Mouse (Mus musculus) inflammation-experienced regulatory T-cells, adult 6 months (primary cell): ENCODE data around the gene Spem2. TPM values are rescaled to one million over a fixed set of nuclear protein-coding genes. Genes with fewer than 3 reads are reported as not detected.
A peak's percentile ranks its signal among the peaks of the same experiment; 100 is the strongest.
"Not testable (repeated sequence)": the region's sequence is repeated elsewhere in the genome, so short reads cannot be mapped to it uniquely, and the experiment has no call there.

Source experiments
- ATAC-seq: one replicate; pipeline ENCODE4 v1.8.0; 2017
- polyA plus RNA-seq, 3 experiments: library from polyadenylated mRNA; unstranded; fragments of 100-300 nt; shearing (Covaris generic); gene quantifications; one replicate each; pipeline ENCODE4 v1.2.1; 2017

The Spem2 gene
- polyA plus RNA-seq = not detected

DNA sequence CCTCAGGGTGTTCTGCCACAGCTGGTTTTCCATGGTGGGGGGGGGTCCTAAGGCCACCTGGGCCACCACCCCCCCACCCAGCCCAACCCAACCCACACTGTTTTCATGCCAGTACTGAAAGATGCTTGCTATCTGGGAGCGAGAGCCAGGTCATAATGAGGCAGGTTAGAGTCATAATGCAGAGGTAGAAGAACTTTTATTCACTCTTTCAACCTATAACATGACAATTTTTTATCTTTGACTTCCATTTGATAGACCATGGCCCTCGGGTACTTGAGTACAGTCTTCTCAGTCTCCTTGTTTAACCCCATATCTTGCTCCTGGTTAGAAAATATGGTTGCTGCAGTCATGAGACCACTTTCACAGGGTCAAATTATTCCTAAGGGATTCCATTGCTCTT, at the start of gene Spem2:
TSS of gene Spem2 (minus strand) at position 101 of the 400 bp plus-strand sequence.
- no peak for ATAC-seq

- ATAC-seq = no peak
Measured at GRCm38 (mm10) chr11:69867335-69867734, 49.1 kb upstream of the Spem2 start.

- ATAC-seq = no peak
Measured at GRCm38 (mm10) chr11:69865561-69865960, 47.3 kb upstream of the Spem2 start.

DNA sequence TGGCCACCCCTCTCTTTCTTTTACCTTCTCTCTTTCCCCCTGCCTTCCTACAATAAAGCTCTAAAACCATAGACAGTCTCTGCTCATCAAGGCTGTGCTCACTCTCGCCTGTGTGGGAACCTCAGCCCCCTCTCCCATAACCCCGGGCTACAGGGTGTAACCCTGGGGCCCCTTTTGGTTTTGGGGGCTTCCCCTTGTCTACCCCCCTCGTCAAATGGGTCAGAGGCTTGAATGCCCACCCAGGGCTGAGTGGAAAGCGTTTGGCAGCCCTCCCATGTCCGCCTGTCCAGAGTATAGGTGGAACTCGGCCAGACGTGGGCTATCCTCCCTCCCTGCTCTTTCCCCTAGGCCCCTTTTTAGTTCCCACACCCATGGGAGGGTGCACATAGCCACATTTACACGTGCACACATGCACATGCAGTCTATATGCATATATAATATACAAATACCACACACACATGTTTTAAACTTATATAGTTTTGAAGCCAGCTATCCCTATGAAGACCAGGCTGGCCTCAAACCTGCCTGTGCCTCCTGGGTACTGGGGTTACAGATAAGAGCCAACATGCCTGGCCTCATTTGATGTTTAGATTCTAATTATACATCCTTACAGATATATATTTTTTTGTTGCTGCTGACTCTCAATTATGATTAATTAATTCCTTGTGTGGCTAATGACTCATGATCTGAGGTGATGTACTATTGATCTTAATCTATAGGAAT, 46.0 kb upstream of the Spem2 start:
- no peak for ATAC-seq

DNA sequence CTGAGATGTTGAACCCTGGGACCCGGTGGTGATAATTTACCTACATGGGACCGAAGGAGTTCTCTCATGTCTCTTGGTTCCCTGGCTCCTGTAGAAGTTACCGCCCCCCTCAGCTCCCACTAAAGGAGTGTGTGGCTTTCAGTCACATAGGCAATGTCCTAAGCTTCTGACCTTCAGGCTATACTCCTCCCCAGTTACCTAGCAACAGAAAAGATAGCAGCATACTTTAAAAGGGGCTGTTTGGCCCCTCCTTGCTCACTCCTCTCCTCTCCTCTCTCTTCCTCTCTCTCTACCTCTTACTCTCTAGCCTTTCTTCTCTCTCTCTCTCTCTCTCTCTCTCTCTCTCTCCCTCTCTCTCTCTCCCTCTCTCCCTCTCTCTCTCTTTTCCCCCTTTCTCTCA, 45.5 kb upstream of the Spem2 start:
- ATAC-seq = not testable (repeated sequence)

GRCm38 (mm10) chr11:69858113-69858998, 40.1 kb upstream of the Spem2 start, which contains the start of gene Tnk1:
Gene Tnk1 (minus strand): TSS chr11:69858730.
- no peak for ATAC-seq

DNA sequence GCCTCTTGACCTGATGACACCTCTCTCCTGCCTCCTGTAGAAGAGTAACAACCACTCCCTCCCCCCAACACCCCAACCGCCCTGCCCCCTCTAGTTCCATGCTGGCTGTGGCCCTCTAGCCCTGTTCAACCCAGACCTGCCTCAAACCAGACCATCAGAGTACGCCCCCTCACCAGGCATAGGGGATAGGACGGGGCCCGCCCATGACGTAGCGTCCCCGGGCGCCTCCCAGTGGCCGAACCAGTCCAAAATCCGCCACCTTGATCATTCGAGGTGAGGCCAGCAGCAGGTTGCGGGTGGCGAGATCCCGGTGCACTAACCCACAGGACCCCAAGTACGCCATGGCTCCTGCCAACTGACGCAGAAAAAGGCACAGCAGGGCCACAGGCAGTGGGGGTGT, 37.1 kb upstream of the Spem2 start:
- no peak for ATAC-seq

- no peak for ATAC-seq
Measured at GRCm38 (mm10) chr11:69854680-69855079, 36.4 kb upstream of the Spem2 start.

- ATAC-seq = no peak
Measured at GRCm38 (mm10) chr11:69853994-69854393, 35.7 kb upstream of the Spem2 start.

DNA sequence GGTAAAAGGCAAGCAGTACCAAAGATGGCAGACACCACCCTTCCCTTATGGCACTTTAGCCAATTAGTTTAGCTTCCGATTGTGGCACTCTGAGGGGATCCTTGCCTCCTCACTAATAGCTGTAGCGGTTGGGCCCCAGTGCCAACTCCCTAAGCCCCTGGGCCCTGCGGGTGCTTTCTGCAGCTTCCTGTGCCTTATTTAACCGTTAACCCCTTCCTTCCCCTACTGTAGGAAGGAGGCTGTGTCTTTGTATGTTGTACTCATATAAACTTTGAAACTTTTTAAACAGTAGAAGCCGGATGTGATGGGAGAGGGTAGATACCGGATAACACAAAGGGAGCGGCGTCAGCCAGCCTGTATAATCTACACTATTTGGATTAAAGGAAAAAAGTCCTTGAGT, 32.5 kb upstream of the Spem2 start:
- ATAC-seq = no peak

DNA sequence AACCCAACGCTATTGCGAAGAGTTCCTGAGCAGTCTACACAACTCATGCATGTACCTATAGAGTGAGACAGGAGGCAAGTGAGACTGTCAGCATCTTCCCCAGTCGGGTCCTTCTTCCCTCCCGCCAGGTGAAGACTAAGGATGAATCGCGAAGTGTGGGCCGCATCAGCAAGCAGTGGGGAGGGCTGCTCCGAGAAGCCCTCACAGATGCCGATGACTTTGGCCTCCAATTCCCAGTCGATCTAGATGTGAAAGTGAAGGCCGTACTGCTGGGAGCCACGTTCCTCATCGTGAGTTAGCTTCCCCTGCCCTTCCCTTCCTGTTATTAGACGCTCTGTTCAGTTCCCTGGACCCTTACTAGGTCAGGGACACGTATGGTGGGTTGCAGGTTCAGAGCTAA, 31.6 kb upstream of the Spem2 start:
- no peak for ATAC-seq

DNA sequence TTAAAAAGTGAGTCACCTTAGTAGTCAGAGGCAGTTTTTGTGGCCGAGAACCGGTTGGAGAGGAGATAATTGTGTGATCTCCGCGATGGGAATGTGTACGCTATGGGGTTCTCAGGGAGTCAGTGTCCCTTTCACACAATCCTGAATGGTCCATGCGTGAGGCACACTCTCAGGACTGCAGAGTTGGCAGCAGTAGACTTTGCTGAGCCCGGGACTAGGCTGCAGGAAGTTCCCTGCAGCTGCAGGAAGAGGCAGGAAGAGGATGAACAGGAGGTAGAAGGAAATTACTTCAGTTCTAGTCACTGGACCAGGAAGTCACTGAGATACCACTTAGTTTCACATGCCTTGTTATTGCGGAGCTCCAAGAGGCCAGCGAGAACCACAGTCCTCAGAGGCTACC, 30.9 kb upstream of the Spem2 start:
- ATAC-seq = no peak

DNA sequence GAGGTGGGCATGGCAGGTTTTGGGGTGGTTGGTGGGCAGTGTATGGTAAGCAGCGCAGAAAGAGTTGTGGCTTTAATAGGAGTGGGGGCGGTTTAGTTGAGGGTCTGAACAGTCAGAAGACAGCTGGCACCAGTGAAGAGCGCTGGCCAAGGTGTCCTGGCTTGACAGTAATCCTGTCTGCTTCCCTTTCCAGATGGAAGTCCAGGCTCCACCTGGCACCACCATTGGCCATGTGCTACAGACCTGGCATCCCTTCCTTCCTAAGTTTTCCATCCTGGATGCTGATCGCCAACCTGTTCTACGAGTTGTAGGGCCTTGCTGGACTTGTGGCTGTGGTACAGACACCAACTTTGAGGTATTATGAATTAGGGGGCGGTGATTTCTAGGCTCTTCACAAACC, 29.8 kb upstream of the Spem2 start:
- ATAC-seq = no peak

- ATAC-seq = peak; percentile 71
Measured at GRCm38 (mm10) chr11:69846738-69847688, 28.7 kb upstream of the Spem2 start.

GRCm38 (mm10) chr11:69846198-69846680, 28.0 kb upstream of the Spem2 start, which contains the start of gene Plscr3:
Gene Plscr3 (plus strand): TSS chr11:69846376.
- peak; percentile 82 for ATAC-seq

- peak; percentile 6 for ATAC-seq
Measured at GRCm38 (mm10) chr11:69838714-69839104, 20.4 kb upstream of the Spem2 start.

DNA sequence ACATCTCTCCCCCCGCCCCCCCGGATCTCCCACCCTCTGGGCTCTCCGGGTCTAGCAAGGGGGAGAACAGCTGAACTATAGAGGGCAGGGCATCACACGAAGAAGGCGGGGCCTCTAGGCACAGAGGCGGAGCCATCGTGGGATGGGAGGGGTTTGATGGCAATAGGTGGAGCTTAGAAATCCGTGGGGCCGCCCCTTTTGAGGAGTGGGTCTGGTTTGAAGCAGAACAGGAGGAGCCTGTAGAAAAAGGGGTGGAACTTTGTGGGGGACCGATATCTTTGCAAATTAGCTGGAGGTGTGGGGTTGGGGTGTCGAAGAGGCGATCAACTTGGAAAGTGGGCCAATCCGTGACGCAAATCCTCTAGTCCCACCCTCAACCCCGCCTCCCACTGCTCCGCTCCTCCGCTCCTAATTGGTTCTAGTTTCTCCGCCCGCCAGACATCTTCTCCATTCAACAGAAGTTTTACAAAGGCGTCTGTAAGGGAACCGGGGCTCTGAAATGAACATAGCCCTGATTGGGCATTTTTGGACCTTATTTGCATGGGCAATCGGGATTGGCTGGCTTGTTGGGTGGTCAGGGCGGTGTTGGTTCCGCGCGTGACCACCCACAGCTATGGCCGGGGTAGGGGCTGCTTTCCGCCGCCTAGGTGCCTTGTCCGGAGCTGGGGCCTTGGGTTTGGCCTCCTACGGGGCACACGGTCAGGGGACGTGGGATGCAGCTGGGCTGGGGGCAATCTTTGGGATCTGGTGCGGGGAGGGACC, 19.9 kb upstream of the Spem2 start, which contains the start of gene Tmem256:
TSS of gene Tmem256 (plus strand) at position 563 of the 762 bp plus-strand sequence.
- ATAC-seq = peak; percentile 85

GRCm38 (mm10) chr11:69837604-69837951, 19.3 kb upstream of the Spem2 start, which contains the start of gene Nlgn2:
Gene Nlgn2 (minus strand): TSS chr11:69837784.
- peak; percentile 20 for ATAC-seq

- ATAC-seq = no peak
Measured at GRCm38 (mm10) chr11:69836703-69837576, 18.7 kb upstream of the Spem2 start.

DNA sequence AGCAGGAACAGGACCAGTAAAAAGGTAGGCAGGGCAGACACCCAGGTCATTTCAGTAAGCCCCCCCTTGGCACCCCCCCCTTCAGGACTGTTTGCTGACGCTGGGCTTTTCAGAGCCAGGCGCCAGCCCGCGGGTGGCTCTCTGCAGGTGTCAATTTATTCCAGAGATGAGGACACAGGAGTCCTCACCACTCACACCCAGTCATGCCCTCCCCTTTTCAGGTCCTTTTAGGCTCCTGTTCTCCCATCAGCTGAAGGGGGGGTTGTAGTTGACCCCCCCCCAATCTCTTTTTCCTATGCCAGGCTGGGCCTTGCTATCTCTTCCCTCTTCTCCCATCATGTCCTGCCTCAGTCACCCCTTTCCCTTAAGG, 17.7 kb upstream of the Spem2 start:
- no peak for ATAC-seq
